Mouse (Mus musculus) intestine, embryonic 15.5 days (tissue): ENCODE data around the gene Cdc40. TPM values are rescaled to one million over a fixed set of nuclear protein-coding genes. Genes with fewer than 3 reads are reported as not detected.

Experiments
- ATAC-seq: fragments of 200-750 bp; cut with Nextera tagmentation; 2 replicates; pipeline ENCODE4 v1.8.0; 2017; ENCODE audit warnings: moderate TSS enrichment, moderate library complexity
- H3K27ac ChIP-seq: fragments of 300-500 bp; sonication (generic); 2 replicates; pipeline ENCODE4 v1.5.1; 2015; ENCODE audit warnings: mild to moderate bottlenecking, inconsistent platforms
- H3K27me3 ChIP-seq: fragments of 300-500 bp; sonication (generic); replicated peaks from 2 replicates; pipeline ENCODE4 v1.6.1; 2015; ENCODE audit warnings: inconsistent platforms
- H3K36me3 ChIP-seq: fragments of 300-500 bp; sonication (generic); 2 replicates; pipeline ENCODE4 v1.6.1; 2015; ENCODE audit warnings: inconsistent platforms
- H3K4me1 ChIP-seq: fragments of 300-500 bp; sonication (generic); replicated peaks from 2 replicates; pipeline ENCODE4 v1.6.1; 2015; ENCODE audit warnings: inconsistent platforms
- H3K4me2 ChIP-seq: fragments of 300-500 bp; sonication (generic); replicated peaks from 2 replicates; pipeline ENCODE4 v1.6.1; 2015; ENCODE audit warnings: mild to moderate bottlenecking, inconsistent platforms
- H3K4me3 ChIP-seq: fragments of 300-500 bp; sonication (generic); replicated peaks from 2 replicates; pipeline ENCODE4 v1.5.1; 2015; ENCODE audit warnings: inconsistent platforms
- H3K9ac ChIP-seq: fragments of 300-500 bp; sonication (generic); 2 replicates; pipeline ENCODE4 v1.6.1; 2015; ENCODE audit warnings: inconsistent platforms
- H3K9me3 ChIP-seq: fragments of 300-500 bp; sonication (generic); 2 replicates; pipeline ENCODE4 v1.6.1; 2016; ENCODE audit warnings: inconsistent platforms
- WGBS: fragments of 180-500 bp; shearing (Covaris S2); methylation state at CpG from one replicate; pipeline ENCODE4 v1.1.7; 2015; 5-methylcytosine and 5-hydroxymethylcytosine counted together
- polyA plus RNA-seq: library from polyadenylated mRNA; unstranded; fragments of >200 nt; fragmentation: Nextera tagmentation; extraction: Ambion mirVana; gene quantifications from 2 replicates; pipeline ENCODE4 v1.2.1, GENCODE M21; 2015

The Cdc40 gene
- polyA plus RNA-seq, 1 experiment from 2014 or later = 29.7 TPM

GRCm38 (mm10) chr10:40855616-40856015, 27.5 kb downstream of the Cdc40 start:
- ATAC-seq = no peak
- Histone ChIP-seq H3K4me3 (no peak overlapping the region), H3K36me3 (no peaks in the 10 kb centered on the region), H3K9ac (no peak overlapping the region), H3K27me3 (no peaks in the 10 kb centered on the region), H3K4me1 (no peaks in the 10 kb centered on the region), H3K27ac (no peak overlapping the region), H3K9me3 (no peaks in the 10 kb centered on the region), H3K4me2 (no peak overlapping the region)
- WGBS = 47% methylated on average over 2 of the region's 2 CpGs

DNA sequence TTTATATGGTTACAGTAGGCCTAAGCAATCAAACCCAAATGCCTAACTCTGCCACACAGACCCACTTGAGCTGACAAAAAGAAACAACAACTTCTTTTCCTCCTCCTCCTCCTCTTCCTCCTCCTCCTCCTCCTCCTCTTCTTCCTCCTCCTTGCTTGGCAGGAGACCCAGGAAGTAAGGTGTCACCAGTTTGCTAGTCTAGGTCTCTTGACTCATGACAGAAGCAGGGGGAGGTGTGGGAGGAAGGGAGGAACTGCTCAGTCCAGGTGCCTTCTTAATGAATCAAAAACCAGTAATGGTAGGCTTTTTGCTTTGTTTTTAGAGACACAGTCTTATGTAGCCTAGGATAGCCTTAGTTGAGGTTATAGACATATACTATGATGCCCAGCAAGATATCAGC, 32.0 kb downstream of the Cdc40 start:
- H3K4me3 ChIP-seq = no peak overlapping the region
- H3K27me3 ChIP-seq = no peaks in the 10 kb centered on the region
- H3K36me3 ChIP-seq = peaks cover 10% of the 10 kb centered on the region; the same call in 1 of the 2 replicates
- no peak for ATAC-seq
- no peaks in the 10 kb centered on the region for H3K4me1 ChIP-seq
- H3K9me3 ChIP-seq = no peaks in the 10 kb centered on the region
- no peak overlapping the region for H3K27ac ChIP-seq
- H3K9ac ChIP-seq = no peak overlapping the region
- H3K4me2 ChIP-seq = no peak overlapping the region

DNA sequence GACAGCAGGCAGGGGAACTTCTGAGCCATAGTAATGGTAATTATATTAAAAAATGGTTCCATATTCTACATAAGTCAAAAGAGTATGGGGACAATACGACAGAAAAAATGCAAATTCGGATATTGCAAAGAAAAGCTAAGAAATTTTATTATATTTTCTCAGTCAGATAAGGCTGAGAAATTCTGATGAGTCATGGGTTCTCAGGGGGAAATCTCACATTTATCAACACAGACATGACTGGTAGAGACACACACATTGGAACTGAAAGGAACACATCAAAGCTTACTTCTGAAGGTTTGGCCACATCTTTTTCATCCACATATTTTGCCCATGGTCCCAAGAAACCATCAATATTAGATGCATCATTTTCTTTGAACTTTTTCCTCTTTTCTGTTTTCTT, 32.5 kb downstream of the Cdc40 start:
- no peak overlapping the region for H3K27ac ChIP-seq
- H3K4me3 ChIP-seq = no peak overlapping the region
- 90% methylated on average over 2 of the region's 2 CpGs for WGBS
- H3K27me3 ChIP-seq = no peaks in the 10 kb centered on the region
- no peak for ATAC-seq
- no peak overlapping the region for H3K4me2 ChIP-seq
- H3K9ac ChIP-seq = no peak overlapping the region
- no peaks in the 10 kb centered on the region for H3K9me3 ChIP-seq
- no peaks in the 10 kb centered on the region for H3K4me1 ChIP-seq
- H3K36me3 ChIP-seq = peaks cover 11% of the 10 kb centered on the region; the same call in 1 of the 2 replicates

DNA sequence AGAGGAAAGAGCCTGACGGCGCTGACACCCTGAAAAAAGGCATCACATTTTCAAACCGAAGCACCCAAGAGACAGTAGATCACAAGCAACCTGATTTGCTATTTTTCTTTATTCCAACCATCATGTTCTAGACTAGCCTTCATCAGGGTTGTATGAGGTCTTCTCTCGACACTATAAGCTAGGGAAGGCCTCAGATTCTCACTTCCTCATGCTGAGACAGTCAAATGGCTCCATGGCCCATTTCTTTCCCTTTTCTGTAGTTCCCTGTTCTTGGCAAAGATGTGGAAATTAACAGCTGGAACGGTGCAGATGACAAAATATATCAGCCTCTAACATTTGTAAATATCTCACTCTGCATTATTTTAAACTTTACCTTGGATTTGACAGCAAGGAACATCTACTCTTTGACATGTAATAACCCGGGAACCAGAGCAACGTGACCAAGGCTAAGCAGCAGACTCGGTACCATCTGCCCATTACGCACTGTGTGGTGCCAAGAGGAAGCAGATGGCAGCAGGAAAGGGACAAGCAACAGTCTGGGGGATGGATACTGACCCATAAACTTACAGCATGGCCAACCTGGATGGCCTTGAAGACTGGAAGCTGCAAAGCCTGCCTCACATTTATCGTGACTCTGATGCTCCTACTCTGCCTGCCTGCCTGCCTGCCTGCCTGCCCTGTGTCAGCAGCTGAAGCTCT, 35.8 kb downstream of the Cdc40 start:
- Histone ChIP-seq H3K4me3 (no peak overlapping the region), H3K4me2 (no peak overlapping the region), H3K4me1 (no peaks in the 10 kb centered on the region), H3K9ac (no peak overlapping the region), H3K27ac (no peak overlapping the region), H3K36me3 (peaks cover 21% of the 10 kb centered on the region; the same call in 1 of the 2 replicates), H3K27me3 (no peaks in the 10 kb centered on the region), H3K9me3 (no peaks in the 10 kb centered on the region)
- WGBS = 94% methylated on average over 10 of the region's 10 CpGs
- ATAC-seq = no peak

GRCm38 (mm10) chr10:40845626-40846025, 37.5 kb downstream of the Cdc40 start:
- Histone ChIP-seq H3K9me3 (no peaks in the 10 kb centered on the region), H3K9ac (no peak overlapping the region), H3K36me3 (peaks cover 29% of the 10 kb centered on the region; the same call in 1 of the 2 replicates), H3K4me2 (no peak overlapping the region), H3K4me3 (no peak overlapping the region), H3K27me3 (no peaks in the 10 kb centered on the region), H3K4me1 (no peaks in the 10 kb centered on the region), H3K27ac (no peak overlapping the region)
- no peak for ATAC-seq
- WGBS = 77% methylated on average over 6 of the region's 6 CpGs

GRCm38 (mm10) chr10:40844546-40844945, 38.6 kb downstream of the Cdc40 start:
- Histone ChIP-seq H3K27me3 (no peaks in the 10 kb centered on the region), H3K36me3 (peaks cover 29% of the 10 kb centered on the region; the same call in 1 of the 2 replicates), H3K27ac (no peak overlapping the region), H3K4me1 (no peaks in the 10 kb centered on the region), H3K4me2 (no peak overlapping the region), H3K9me3 (no peaks in the 10 kb centered on the region), H3K9ac (no peak overlapping the region), H3K4me3 (no peak overlapping the region)
- ATAC-seq = no peak
- WGBS = 71% methylated on average over 10 of the region's 10 CpGs

DNA sequence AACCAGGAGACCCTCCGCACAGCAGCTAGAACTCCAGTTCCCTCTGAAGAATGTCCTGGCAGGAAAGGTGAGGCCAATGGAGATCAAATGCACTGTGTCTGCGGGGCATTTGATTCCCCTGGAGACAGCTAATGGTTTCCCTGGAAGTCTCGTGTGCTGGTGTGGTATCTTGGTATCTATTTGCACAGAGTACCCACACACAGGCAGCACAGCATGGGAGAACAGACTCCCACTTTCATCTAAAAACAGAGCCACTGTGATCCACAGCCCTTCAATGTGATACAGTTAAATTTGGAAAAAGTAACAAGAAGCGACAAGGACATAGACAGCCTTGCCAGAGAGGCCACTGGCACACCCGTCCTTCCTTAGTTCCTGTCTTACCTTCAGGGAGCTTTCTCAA, 39.3 kb downstream of the Cdc40 start:
- 79% methylated on average over 5 of the region's 5 CpGs for WGBS
- H3K36me3 ChIP-seq = peaks cover 29% of the 10 kb centered on the region; the same call in 1 of the 2 replicates

GRCm38 (mm10) chr10:40840086-40840485, 43.0 kb downstream of the Cdc40 start:
- no peak overlapping the region for H3K4me3 ChIP-seq
- no peaks in the 10 kb centered on the region for H3K9me3 ChIP-seq
- 89% methylated on average over 5 of the region's 5 CpGs for WGBS
- no peak overlapping the region for H3K4me2 ChIP-seq
- H3K9ac ChIP-seq = no peak overlapping the region
- peaks cover 16% of the 10 kb centered on the region; the same call in 1 of the 2 replicates for H3K36me3 ChIP-seq
- H3K27ac ChIP-seq = no peak overlapping the region
- H3K4me1 ChIP-seq = no peaks in the 10 kb centered on the region
- ATAC-seq = no peak
- H3K27me3 ChIP-seq = no peaks in the 10 kb centered on the region

More for the DNA sequence above, 39.3 kb downstream of the Cdc40 start:
- no peak overlapping the region for H3K9ac ChIP-seq
- H3K4me2 ChIP-seq = no peak overlapping the region
- no peak for ATAC-seq
- H3K4me1 ChIP-seq = no peaks in the 10 kb centered on the region
- no peaks in the 10 kb centered on the region for H3K27me3 ChIP-seq
- no peaks in the 10 kb centered on the region for H3K9me3 ChIP-seq
- no peak overlapping the region for H3K4me3 ChIP-seq
- no peak overlapping the region for H3K27ac ChIP-seq

DNA sequence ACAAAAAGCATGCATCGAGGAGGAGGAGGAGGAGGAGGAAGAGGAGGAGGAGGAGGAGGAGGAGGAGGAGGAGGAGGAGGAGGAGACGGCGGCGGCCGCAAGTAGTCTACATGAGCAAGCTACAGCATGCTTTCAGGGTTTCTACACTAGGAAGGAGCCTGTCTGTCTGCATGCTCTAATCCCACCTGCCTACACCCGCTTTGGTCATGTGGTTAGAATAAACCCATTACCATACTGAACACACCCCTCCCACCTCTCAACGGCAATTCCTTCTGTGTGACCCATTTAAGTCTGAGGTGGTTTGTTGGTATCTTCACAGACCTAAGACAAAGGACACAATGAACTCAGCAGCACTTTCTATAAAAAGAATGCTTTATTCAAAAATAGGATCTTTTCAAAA, 51.8 kb downstream of the Cdc40 start:
- no peak overlapping the region for H3K27ac ChIP-seq
- H3K36me3 ChIP-seq = peaks cover 5% of the 10 kb centered on the region; the same call in 1 of the 2 replicates
- H3K27me3 ChIP-seq = no peaks in the 10 kb centered on the region
- no peaks in the 10 kb centered on the region for H3K9me3 ChIP-seq
- H3K4me2 ChIP-seq = no peak overlapping the region
- H3K9ac ChIP-seq = no peak overlapping the region
- H3K4me3 ChIP-seq = no peak overlapping the region
- WGBS = 87% methylated on average over 7 of the region's 7 CpGs
- ATAC-seq = no peak
- H3K4me1 ChIP-seq = no peaks in the 10 kb centered on the region

GRCm38 (mm10) chr10:40830312-40830711, 52.8 kb downstream of the Cdc40 start:
- Histone ChIP-seq H3K4me3 (no peak overlapping the region), H3K27me3 (no peaks in the 10 kb centered on the region), H3K4me1 (no peaks in the 10 kb centered on the region), H3K9me3 (no peaks in the 10 kb centered on the region), H3K36me3 (peaks cover 5% of the 10 kb centered on the region; the same call in 1 of the 2 replicates), H3K9ac (no peak overlapping the region), H3K27ac (no peak overlapping the region), H3K4me2 (no peak overlapping the region)
- no peak for ATAC-seq
- WGBS = 86% methylated on average over 3 of the region's 3 CpGs

GRCm38 (mm10) chr10:40827706-40828105, 55.4 kb downstream of the Cdc40 start:
- Histone ChIP-seq H3K27me3 (no peaks in the 10 kb centered on the region), H3K4me2 (no peak overlapping the region), H3K9ac (no peak overlapping the region), H3K9me3 (no peaks in the 10 kb centered on the region), H3K4me3 (no peak overlapping the region), H3K4me1 (no peaks in the 10 kb centered on the region), H3K27ac (no peak overlapping the region), H3K36me3 (no peaks in the 10 kb centered on the region)
- 95% methylated on average over 4 of the region's 4 CpGs for WGBS
- ATAC-seq = no peak

GRCm38 (mm10) chr10:40825952-40826351, 57.2 kb downstream of the Cdc40 start:
- WGBS = 34% methylated on average over 6 of the region's 6 CpGs
- no peak overlapping the region for H3K4me3 ChIP-seq
- no peaks in the 10 kb centered on the region for H3K4me1 ChIP-seq
- no peak overlapping the region for H3K4me2 ChIP-seq
- H3K9me3 ChIP-seq = no peaks in the 10 kb centered on the region
- H3K27ac ChIP-seq = no peak overlapping the region
- no peak for ATAC-seq
- H3K36me3 ChIP-seq = no peaks in the 10 kb centered on the region
- no peak overlapping the region for H3K9ac ChIP-seq
- no peaks in the 10 kb centered on the region for H3K27me3 ChIP-seq

DNA sequence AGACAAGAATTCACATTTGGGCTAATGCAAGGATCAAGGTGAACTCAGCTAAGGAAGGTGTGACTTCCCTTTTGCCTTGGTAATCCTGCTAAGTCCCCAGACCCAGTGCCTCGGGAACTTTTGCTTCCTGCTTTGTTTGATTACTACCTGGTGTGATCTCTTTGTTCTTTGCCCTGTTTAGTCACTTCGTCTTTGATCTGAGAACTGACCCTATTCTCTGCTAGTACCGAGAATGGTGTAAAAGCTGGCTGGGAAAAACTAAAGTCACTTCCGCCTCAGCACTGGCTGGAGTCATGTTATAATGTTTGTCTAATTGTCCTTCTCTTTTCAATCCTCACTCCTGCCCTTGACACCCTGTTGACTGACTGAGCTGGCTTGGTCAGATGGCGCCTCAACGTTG, 66.6 kb downstream of the Cdc40 start:
- Histone ChIP-seq H3K9me3 (no peaks in the 10 kb centered on the region), H3K27me3 (no peaks in the 10 kb centered on the region), H3K4me1 (no peaks in the 10 kb centered on the region), H3K27ac (no peak overlapping the region), H3K4me2 (no peak overlapping the region), H3K4me3 (no peak overlapping the region), H3K9ac (no peak overlapping the region), H3K36me3 (no peaks in the 10 kb centered on the region)
- WGBS = 50% methylated on average over 6 of the region's 6 CpGs
- no peak for ATAC-seq
